Mouse (Mus musculus): Measurements from ENCODE around the gene Tob2. TPM values are rescaled to one million over a fixed set of nuclear protein-coding genes. Genes with fewer than 3 reads are reported as not detected.

Tob2 gene
- polyA plus RNA-seq, 1 experiment from 2014 or later: 14.4 TPM

GRCm38 (mm10) chr15:81856030-81856790 is 2.4 kb downstream of the Tob2 start:
- peaks cover 12% of the 10 kb centered on the region for H3K36me3 ChIP-seq (ENCODE audit: control insufficient read depth, insufficient read depth, low read length)
- peak overlapping the region; percentile 88 for H3K4me2 ChIP-seq (ENCODE audit: low read length)
- under 1% methylated on average over 28 of the region's 28 CpGs for WGBS
- DNase-seq (peak; percentile 95), ATAC-seq (ENCODE audit: low FRiP score, low TSS enrichment) (peak; percentile 86)
- H3K4me1 ChIP-seq (ENCODE audit: control insufficient read depth, insufficient read depth, low read length): peaks cover 24% of the 10 kb centered on the region
- no peaks in the 10 kb centered on the region for H3K27me3 ChIP-seq (ENCODE audit: control insufficient read depth, insufficient read depth, low read length)
- H3K9ac ChIP-seq (replicated peaks; ENCODE audit: low read length): peak overlapping the region; percentile 73
- no peaks in the 10 kb centered on the region for H3K9me3 ChIP-seq (ENCODE audit: control insufficient read depth, low read length)
- peak overlapping the region; percentile 86 for H3K4me3 ChIP-seq (replicated peaks; ENCODE audit: low read depth, low read length)
- peak overlapping the region; percentile 66 for H3K27ac ChIP-seq (replicated peaks; ENCODE audit: low read depth, low read length)

GRCm38 (mm10) chr15:81853081-81853480 is 5.5 kb downstream of the Tob2 start:
- Histone ChIP-seq H3K4me1 (ENCODE audit: control insufficient read depth, insufficient read depth, low read length) (peaks cover 10% of the 10 kb centered on the region; the same call in 1 of the 2 replicates), H3K27me3 (ENCODE audit: control insufficient read depth, insufficient read depth, low read length) (no peaks in the 10 kb centered on the region), H3K9ac (replicated peaks; ENCODE audit: low read length) (no peak overlapping the region), H3K9me3 (ENCODE audit: control insufficient read depth, low read length) (no peaks in the 10 kb centered on the region), H3K36me3 (ENCODE audit: control insufficient read depth, insufficient read depth, low read length) (peaks cover 37% of the 10 kb centered on the region), H3K27ac (replicated peaks; ENCODE audit: low read depth, low read length) (no peak overlapping the region), H3K4me2 (ENCODE audit: low read length) (no peak overlapping the region), H3K4me3 (replicated peaks; ENCODE audit: low read depth, low read length) (no peak overlapping the region)
- DNase-seq (no peak), ATAC-seq (ENCODE audit: low FRiP score, low TSS enrichment) (no peak)
- WGBS: 91% methylated on average over 7 of the region's 7 CpGs

- no peak for DNase-seq
- Histone ChIP-seq H3K4me3 (replicated peaks; ENCODE audit: low read depth, low read length) (no peak overlapping the region), H3K27ac (replicated peaks; ENCODE audit: low read depth, low read length) (no peak overlapping the region), H3K36me3 (ENCODE audit: control insufficient read depth, insufficient read depth, low read length) (peaks cover 37% of the 10 kb centered on the region), H3K4me1 (ENCODE audit: control insufficient read depth, insufficient read depth, low read length) (peaks cover 10% of the 10 kb centered on the region; the same call in 1 of the 2 replicates), H3K27me3 (ENCODE audit: control insufficient read depth, insufficient read depth, low read length) (no peaks in the 10 kb centered on the region), H3K9me3 (ENCODE audit: control insufficient read depth, low read length) (no peaks in the 10 kb centered on the region), H3K4me2 (ENCODE audit: low read length) (no peak overlapping the region), H3K9ac (replicated peaks; ENCODE audit: low read length) (no peak overlapping the region)
- ATAC-seq (ENCODE audit: low FRiP score, low TSS enrichment): no peak
- 92% methylated on average over 9 of the region's 9 CpGs for WGBS
Observed at GRCm38 (mm10) chr15:81852411-81853000, 6.1 kb downstream of the Tob2 start.

- 96% methylated on average over 15 of the region's 15 CpGs for WGBS
Observed at GRCm38 (mm10) chr15:81851375-81851774, 7.2 kb downstream of the Tob2 start.

GRCm38 (mm10) chr15:81850718-81851117 is 7.9 kb downstream of the Tob2 start:
- DNase-seq (no peak), ATAC-seq (ENCODE audit: low FRiP score, low TSS enrichment) (no peak)
- Histone ChIP-seq H3K4me3 (replicated peaks; ENCODE audit: low read depth, low read length) (no peak overlapping the region), H3K9me3 (ENCODE audit: control insufficient read depth, low read length) (no peaks in the 10 kb centered on the region), H3K27ac (replicated peaks; ENCODE audit: low read depth, low read length) (no peak overlapping the region), H3K36me3 (ENCODE audit: control insufficient read depth, insufficient read depth, low read length) (peaks cover 42% of the 10 kb centered on the region), H3K4me2 (ENCODE audit: low read length) (no peak overlapping the region), H3K4me1 (ENCODE audit: control insufficient read depth, insufficient read depth, low read length) (0 out of 2 replicates have a peak, but pooled peaks cover 4% of the 10 kb centered on the region), H3K27me3 (ENCODE audit: control insufficient read depth, insufficient read depth, low read length) (no peaks in the 10 kb centered on the region), H3K9ac (replicated peaks; ENCODE audit: low read length) (no peak overlapping the region)
- WGBS: 92% methylated on average over 14 of the region's 14 CpGs

More at GRCm38 (mm10) chr15:81851375-81851774, 7.2 kb downstream of the Tob2 start:
- Histone ChIP-seq H3K36me3 (ENCODE audit: control insufficient read depth, insufficient read depth, low read length) (peaks cover 42% of the 10 kb centered on the region), H3K4me1 (ENCODE audit: control insufficient read depth, insufficient read depth, low read length) (0 out of 2 replicates have a peak, but pooled peaks cover 4% of the 10 kb centered on the region), H3K27me3 (ENCODE audit: control insufficient read depth, insufficient read depth, low read length) (no peaks in the 10 kb centered on the region), H3K27ac (replicated peaks; ENCODE audit: low read depth, low read length) (no peak overlapping the region), H3K4me2 (ENCODE audit: low read length) (no peak overlapping the region), H3K4me3 (replicated peaks; ENCODE audit: low read depth, low read length) (no peak overlapping the region), H3K9me3 (ENCODE audit: control insufficient read depth, low read length) (no peaks in the 10 kb centered on the region), H3K9ac (replicated peaks; ENCODE audit: low read length) (no peak overlapping the region)
- ATAC-seq (ENCODE audit: low FRiP score, low TSS enrichment) (no peak), DNase-seq (no peak)

- Histone ChIP-seq H3K9ac (replicated peaks; ENCODE audit: low read length) (no peak overlapping the region), H3K9me3 (ENCODE audit: control insufficient read depth, low read length) (no peaks in the 10 kb centered on the region), H3K4me2 (ENCODE audit: low read length) (no peak overlapping the region), H3K27me3 (ENCODE audit: control insufficient read depth, insufficient read depth, low read length) (no peaks in the 10 kb centered on the region), H3K4me1 (ENCODE audit: control insufficient read depth, insufficient read depth, low read length) (no peaks in the 10 kb centered on the region), H3K4me3 (replicated peaks; ENCODE audit: low read depth, low read length) (no peak overlapping the region), H3K27ac (replicated peaks; ENCODE audit: low read depth, low read length) (no peak overlapping the region), H3K36me3 (ENCODE audit: control insufficient read depth, insufficient read depth, low read length) (peaks cover 42% of the 10 kb centered on the region)
- no peak for DNase-seq
- no peak for ATAC-seq (ENCODE audit: low FRiP score, low TSS enrichment)
- WGBS: 85% methylated on average over 9 of the region's 9 CpGs
Observed at GRCm38 (mm10) chr15:81849104-81849503, 9.5 kb downstream of the Tob2 start.

- DNase-seq: peak; percentile 71
Observed at GRCm38 (mm10) chr15:81848301-81848700, 10.3 kb downstream of the Tob2 start.

GRCm38 (mm10) chr15:81847861-81848260 is 10.7 kb downstream of the Tob2 start:
- no peak overlapping the region for H3K9ac ChIP-seq (replicated peaks; ENCODE audit: low read length)
- DNase-seq: no peak
- peaks cover 42% of the 10 kb centered on the region for H3K36me3 ChIP-seq (ENCODE audit: control insufficient read depth, insufficient read depth, low read length)
- H3K27ac ChIP-seq (replicated peaks; ENCODE audit: low read depth, low read length): no peak overlapping the region
- no peaks in the 10 kb centered on the region for H3K4me1 ChIP-seq (ENCODE audit: control insufficient read depth, insufficient read depth, low read length)
- no peak overlapping the region for H3K4me2 ChIP-seq (ENCODE audit: low read length)
- no peaks in the 10 kb centered on the region for H3K9me3 ChIP-seq (ENCODE audit: control insufficient read depth, low read length)
- 88% methylated on average over 5 of the region's 5 CpGs for WGBS
- no peak for ATAC-seq (ENCODE audit: low FRiP score, low TSS enrichment)
- H3K4me3 ChIP-seq (replicated peaks; ENCODE audit: low read depth, low read length): no peak overlapping the region
- H3K27me3 ChIP-seq (ENCODE audit: control insufficient read depth, insufficient read depth, low read length): no peaks in the 10 kb centered on the region

More at GRCm38 (mm10) chr15:81848301-81848700, 10.3 kb downstream of the Tob2 start:
- ATAC-seq (ENCODE audit: low FRiP score, low TSS enrichment): no peak
- H3K4me3 ChIP-seq (replicated peaks; ENCODE audit: low read depth, low read length): no peak overlapping the region
- no peaks in the 10 kb centered on the region for H3K27me3 ChIP-seq (ENCODE audit: control insufficient read depth, insufficient read depth, low read length)
- H3K4me1 ChIP-seq (ENCODE audit: control insufficient read depth, insufficient read depth, low read length): no peaks in the 10 kb centered on the region
- no peak overlapping the region for H3K4me2 ChIP-seq (ENCODE audit: low read length)
- H3K36me3 ChIP-seq (ENCODE audit: control insufficient read depth, insufficient read depth, low read length): peaks cover 42% of the 10 kb centered on the region
- no peak overlapping the region for H3K9ac ChIP-seq (replicated peaks; ENCODE audit: low read length)
- no peaks in the 10 kb centered on the region for H3K9me3 ChIP-seq (ENCODE audit: control insufficient read depth, low read length)
- no peak overlapping the region for H3K27ac ChIP-seq (replicated peaks; ENCODE audit: low read depth, low read length)
- WGBS: 39% methylated on average over 7 of the region's 7 CpGs

Measured in midbrain, embryonic 14.5 days (tissue).